Mouse (Mus musculus): ENCODE results near the gene Cenpp.

Gene Cenpp

DNA sequence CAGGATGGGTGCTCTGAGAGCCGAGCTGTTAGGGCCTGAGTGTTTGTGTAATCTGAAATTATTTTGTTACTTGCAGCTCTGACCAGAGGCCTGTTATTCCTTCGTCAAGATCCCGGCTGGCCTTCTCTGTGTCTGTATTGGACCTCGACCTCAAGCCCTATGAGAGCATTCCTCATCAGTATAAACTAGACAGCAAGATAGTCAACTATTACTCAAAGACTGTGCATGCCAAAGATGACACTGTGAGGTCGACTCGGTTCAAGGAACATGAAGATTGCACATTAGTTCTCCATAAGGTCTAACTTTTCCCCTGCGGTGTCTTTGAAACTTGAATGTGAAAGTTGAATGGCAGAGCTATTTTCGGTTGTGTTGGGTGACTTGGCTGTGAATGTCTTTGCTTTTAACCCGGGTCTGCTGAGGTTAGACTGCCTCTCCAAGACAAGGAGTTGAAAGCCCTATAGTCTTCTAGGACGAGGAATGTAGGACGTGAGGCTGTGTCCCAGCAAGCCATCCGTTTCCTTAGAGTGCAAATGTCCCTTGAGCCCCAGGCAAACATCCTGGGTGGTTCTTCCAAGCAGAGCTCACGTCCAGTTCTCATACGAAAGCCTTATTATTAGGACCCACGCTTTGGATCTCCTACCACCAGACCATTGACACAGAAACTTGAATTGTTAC, 191.0 kb downstream of the Cenpp start:
- DNase-seq (ENCODE audit: low read depth), result no peak

DNA sequence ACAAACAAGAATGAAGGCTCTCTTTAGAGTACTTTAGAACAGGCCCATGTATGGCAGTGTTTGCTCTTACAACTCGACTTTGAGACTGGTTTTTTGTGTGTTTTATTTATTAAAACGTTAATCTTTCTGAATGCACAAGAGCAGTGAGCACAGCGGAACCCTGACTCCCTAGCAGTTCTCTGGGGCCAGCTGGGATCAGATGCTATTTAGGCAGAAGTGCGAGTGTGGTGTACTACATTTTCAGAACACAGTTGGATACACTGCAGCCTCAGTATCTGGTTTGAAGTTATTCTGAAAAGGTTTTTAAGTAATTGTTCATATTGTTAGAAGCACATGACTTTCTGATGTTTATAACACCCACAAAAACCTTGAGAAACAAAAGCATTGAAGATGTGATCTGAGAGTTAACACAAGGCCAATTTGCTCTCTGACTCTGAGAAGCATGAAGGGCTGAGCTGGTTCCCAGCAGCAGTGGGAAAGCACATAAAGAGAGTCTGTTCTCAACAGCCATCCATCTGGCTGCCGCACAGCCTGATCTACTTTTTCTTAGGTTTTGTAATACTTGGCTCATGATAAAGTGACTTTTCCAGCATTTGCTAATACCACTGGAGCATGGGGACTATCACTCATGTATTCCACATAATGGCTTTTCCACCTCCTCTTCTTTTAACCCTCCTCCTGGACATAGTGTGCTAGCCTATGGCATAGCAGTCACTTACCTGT, 191.7 kb downstream of the Cenpp start:
- DNase-seq (ENCODE audit: low read depth), result no peak

DNA sequence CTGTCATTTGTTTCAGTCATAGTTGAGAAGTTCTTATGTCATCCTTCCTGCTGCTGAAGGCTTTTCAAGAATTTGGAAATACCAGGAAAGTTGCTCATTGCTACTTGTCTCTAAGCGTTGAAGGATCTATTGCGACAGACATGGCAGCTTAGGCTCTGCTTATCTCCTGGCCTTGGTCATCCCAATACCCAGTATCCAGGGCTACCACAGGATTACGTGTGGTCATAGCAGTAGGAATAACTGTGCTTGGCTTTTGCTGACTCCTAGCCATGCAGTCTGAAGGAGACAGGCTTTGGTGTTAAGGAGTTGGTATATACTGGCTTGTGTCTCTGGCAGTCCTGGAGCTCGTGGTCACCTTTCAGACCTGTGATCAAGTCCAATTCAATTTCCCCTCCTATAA, 192.3 kb downstream of the Cenpp start:
- DNase-seq (ENCODE audit: low read depth), result no peak

DNA sequence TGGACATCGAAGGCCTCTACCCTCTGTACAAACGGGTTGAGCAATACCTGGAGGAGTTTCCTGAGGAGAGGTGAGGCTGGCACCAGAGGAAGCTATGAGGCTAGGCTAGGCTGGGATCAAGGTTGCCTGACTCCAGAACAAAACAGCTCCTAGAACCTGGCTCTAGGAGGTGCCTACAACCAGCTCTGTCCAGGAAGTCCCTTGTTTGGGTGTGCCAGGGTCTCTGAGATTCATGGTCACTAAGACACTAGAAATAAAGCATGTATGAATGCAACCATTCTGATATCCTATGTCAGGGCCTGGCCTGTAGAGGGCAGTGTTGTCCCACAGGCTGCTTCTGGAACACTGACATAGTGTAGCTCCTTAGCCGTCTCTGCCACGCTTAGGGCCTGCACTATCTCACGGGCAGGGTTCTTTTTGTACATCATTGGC, 203.3 kb downstream of the Cenpp start:
- peak; percentile 64 for DNase-seq (ENCODE audit: low read depth)

DNA sequence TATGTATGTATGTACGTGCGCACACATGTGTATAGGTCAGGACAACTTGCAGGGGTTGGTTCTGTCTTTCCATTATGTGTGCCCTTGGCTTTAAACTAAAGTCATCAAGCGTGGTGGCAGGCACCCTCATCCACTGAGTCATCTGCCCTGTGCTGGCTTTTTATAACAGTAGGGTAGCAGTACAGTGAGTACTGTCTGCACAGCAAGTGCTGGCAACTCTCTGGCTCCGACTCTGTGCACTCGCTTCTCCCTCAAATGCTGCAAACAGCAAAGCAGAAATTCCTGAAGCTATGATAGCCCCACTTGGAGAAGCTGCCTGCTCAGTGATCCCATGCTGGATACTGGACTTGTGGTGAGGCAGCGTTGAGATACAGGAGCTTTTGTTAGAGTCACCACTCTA, 208.1 kb downstream of the Cenpp start:
- DNase-seq (ENCODE audit: low read depth), result no peak

DNA sequence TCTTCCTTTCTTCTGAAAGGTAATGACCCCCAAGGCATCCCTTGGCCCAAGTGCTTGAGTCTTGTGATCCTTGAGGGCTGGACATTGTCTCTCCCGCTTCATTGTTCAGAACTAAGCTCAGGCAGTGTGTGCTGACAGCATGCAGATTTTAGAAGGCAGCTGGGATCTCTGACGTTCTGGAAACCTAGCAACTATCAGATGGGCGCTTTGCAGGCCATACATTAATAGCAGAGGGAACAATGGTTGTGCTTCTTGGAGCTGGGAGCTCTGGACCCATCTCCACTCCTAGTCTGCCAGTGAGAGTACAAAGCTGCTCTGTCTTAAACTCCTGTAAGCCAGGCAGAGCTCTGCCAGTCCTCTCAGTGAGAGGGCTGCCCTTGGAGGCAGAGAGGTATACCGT, 216.4 kb downstream of the Cenpp start:
- no peak for DNase-seq (ENCODE audit: low read depth)

DNA sequence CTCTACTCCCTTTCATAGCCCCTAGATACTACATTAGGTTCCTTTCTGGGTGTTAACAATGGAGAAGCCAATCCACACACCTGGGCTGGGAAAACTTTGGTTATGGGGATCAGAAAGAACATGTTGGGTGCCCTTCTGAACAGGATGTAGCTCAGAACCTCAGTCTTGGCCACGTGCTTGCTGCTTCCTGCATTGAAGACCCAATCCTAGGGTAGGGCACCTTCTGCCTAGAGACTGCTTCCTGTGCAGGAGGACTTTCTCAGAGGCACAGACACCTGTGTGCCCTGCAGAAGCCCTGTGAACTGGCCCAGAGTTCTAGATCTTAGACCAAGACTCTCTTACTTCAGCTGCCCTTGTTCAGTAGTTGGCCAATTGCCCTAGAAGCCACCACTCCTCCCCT, 216.8 kb downstream of the Cenpp start:
- no peak for DNase-seq (ENCODE audit: low read depth)

DNA sequence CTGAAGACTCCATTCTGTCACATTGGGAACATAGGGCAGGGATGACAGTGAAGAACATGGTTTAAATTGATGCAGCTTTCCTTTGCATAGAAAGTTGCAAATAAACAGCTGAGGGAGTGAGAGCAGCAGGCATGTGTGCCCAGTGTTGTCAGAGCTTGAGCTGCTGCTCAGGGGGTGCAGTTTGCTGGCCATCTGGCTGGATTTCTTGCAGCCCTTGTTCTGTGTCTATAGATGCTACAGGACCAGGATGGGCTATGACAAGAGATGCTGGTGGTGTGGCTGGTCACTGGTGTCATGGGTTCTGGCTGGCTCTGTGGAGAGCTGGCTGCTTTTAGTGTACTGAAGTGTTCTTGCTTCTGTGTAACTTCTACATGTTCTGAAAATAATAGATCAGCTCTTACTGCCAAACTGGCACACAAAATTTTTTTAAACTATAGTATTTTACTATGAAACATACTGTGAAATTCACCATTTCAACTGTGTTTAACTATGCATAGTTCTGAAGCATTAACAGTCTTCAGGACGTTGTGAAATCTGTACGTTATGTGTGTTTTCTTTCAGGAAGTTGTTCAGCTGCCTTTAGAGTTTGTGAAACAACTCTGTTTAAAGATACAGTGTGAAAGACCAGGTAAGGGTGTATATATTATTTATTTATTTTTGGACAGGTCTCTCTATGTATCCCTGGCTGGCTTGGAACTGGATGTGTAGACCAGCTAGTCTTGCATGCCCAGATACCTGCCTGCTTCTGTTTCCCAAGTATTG, 219.1 kb downstream of the Cenpp start:
- DNase-seq (ENCODE audit: low read depth), result no peak

DNA sequence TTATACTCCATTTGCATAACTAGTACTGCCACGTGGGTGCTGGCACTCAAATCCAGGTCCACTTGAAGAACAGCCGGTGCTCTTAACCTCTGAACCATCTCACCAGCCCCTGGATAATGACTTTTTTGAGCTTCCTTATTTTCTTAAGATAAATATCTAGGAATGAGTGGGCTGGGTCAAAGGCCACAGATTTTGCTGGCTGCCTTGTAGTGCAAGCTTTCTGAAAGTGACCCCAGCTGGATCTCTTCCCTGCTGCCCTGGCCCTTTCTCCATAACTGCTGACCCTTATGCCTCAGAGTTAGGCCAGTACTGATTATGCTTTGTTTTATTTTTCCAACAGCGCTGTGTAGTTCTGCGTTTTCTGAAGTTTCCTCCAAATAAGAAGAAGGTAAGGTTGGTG, 222.1 kb downstream of the Cenpp start:
- DNase-seq (ENCODE audit: low read depth), result no peak

DNA sequence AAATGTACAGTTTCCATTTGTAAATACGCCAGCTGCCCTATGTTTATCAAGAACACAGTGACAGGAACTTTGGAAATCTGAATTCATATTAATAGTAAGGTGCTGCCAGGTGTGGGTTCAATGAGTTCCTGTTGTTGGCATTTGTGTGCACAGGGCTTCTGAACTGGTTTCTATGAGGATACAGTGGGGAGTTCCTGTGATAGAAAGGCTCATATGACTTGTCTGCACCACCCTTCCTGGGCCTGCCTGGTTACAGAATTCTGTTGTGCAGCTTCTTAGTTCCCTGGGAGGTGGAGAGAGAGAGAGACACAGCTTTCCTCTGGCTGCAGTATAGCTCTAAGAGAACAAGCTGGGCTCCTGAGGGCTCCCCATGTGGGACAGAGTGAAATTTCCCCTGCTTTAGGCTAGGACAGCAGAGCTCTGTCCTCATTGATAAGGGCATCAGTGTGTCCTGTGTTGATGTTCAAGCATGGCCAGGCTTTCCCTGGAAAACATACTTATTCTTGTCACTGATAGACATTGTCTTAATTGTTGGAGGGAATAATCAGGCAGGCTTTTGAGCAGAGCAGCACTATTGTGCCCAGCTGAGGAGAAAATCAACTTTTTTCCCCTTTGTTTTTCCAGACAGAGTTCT, 224.4 kb downstream of the Cenpp start:
- DNase-seq (ENCODE audit: low read depth), result no peak

DNA sequence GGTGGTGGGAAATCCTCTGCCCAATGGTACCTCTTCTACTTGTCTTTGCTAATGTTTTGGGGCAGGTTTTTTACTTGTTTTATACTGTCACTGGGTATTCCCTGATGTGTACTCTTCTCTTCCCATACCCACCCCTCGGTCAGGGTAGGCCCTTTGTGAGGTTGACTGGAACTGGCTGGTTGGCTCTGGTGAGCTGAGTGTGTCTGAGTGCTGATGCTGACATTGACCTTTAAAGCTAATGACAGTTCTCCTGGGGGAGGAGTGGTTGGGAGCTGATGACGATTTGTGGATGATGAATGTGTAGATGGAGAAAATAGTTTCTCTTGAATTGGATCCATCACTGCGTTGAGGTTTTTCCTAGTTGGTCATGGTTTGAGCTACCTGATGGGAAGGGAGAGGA, 225.8 kb downstream of the Cenpp start:
- no peak for DNase-seq (ENCODE audit: low read depth)

DNA sequence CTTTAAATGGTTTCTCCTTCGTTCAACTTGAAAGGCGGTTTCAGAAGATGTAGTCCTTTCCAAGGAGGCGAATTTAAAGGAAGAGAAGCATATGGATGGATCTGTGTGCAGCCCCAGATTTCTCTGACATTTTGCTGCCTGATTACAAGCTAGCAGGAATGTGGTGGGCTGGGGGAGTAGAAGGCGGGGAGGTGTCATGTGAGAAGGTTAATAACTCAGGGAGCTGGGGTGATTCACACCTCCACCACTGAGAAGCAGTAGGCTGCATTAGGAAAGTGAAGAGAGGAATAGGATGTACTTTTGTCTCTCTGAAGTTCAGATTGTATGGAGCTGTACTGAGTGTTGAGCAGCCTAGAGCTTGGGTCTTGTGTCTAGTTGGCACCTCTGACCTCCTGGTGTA, 230.6 kb downstream of the Cenpp start:
- DNase-seq (ENCODE audit: low read depth), result peak; percentile 2

DNA sequence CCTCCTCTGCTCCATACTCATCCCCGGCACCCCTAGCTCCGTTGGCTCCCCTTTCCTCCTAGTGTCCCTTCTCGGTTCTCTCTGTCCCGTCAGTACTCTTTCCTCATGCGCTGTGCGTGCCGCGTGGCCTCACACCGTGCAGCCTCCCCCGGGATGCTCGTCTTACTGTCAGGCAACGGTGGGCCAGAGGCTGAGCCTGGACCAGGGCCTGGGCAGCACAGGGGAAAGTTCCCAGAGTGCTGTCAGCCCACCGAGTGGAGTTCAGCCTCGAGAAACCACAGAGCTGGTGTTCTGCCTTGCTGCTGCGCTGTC, 231.0 kb downstream of the Cenpp start:
- DNase-seq (ENCODE audit: low read depth), result peak; percentile 16

DNA sequence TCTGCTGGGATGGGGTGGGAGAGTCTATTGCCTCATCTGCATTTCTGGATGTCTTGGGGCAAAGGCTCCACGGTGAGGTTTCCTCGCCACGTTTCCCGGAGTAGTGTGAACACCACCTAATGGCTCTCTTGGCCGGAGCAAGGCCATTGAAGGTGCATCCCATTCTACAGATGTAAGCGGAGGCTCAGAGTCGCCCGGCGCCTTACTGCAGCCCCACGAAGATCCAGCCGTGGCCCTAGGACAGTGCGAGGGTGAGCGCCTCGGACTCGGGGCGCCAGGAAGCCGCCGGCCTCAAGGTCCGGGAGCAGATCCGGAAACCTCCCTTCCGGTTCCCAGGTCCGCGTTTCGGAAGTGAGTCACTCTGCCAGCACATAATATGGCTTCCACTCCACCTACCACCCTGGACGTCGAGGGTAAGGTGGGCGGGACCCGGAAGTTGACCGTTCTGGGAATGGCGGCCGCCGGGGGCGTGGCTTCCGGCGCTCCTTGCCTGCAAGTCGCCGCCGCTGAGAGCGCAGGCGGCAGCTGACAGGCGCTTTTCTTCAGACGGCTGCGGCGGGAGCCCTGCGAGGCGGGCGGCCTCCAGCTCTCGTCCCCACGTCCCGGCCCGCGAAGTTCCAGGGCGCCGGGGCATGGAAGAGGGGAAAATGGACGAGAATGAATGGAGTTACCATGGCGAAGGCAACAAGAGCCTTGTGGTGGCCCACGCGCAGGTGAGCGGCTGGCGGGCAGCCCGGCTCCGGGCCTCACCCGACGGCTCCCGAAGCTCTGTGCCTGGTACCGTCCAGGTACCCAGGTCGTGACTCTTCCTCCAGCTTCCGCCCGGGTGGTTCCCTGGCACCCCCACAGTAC, 231.6 kb downstream of the Cenpp start, which contains the start of gene Ippk:
Gene Ippk (plus strand): TSS at position 496 of the 852 bp plus-strand sequence.
- peak; percentile 94 for DNase-seq (ENCODE audit: low read depth)

Data from c-Kit-positive CD71-negative TER-119-negative erythroid progenitor cells, embryonic 14.5 days (primary cell).